Mouse (Mus musculus) v-Abl transformed pro-B cells (cell line): ENCODE results near the gene Ripply3.

ENCODE experiments used
- in situ Hi-C, 2 experiments: fragments of 400-800 bp; cut with MboI; formaldehyde crosslinking; loops; one replicate each; pipeline ENCODE4 v1.15.1; 2025; ENCODE audit not compliant: unreplicated experiment in 2 of 2

Gene Ripply3

GRCm38 (mm10) chr16:94354450-94354849 is 26.2 kb downstream of the Ripply3 start:
- in situ Hi-C loops = no loop called here

- in situ Hi-C loops = loop anchor here in 1 of 2 experiments (5.0 kb wide), 1 partner anchor 44 kb away; the partner anchor contains the start of gene Hlcs
Observed at GRCm38 (mm10) chr16:94356046-94356445, 27.8 kb downstream of the Ripply3 start.

- in situ Hi-C loops = loop anchor here in 1 of 2 experiments (5.0 kb wide), 1 partner anchor 45 kb away; the partner anchor contains the start of gene Hlcs
Observed at GRCm38 (mm10) chr16:94356776-94357494, 28.7 kb downstream of the Ripply3 start.

- in situ Hi-C loops = loop anchor here in 1 of 2 experiments (5.0 kb wide), 1 partner anchor 46 kb away; the partner anchor contains the start of gene Hlcs
Observed at GRCm38 (mm10) chr16:94358091-94358490, 29.9 kb downstream of the Ripply3 start.

GRCm38 (mm10) chr16:94360578-94361350 is 32.5 kb downstream of the Ripply3 start:
- in situ Hi-C loops = loop anchor here in 1 of 2 experiments (10.0 kb wide), 1 partner anchor 46 kb away; the partner anchor contains the start of gene Hlcs

GRCm38 (mm10) chr16:94362174-94362873 is 34.1 kb downstream of the Ripply3 start:
- in situ Hi-C loops = loop anchor here in 1 of 2 experiments (10.0 kb wide), 1 partner anchor 48 kb away; the partner anchor contains the start of gene Hlcs

GRCm38 (mm10) chr16:94363814-94364213 is 35.6 kb downstream of the Ripply3 start:
- in situ Hi-C loops = loop anchor here in 1 of 2 experiments (10.0 kb wide), 1 partner anchor 49 kb away; the partner anchor contains the start of gene Hlcs

GRCm38 (mm10) chr16:94365435-94365834 is 37.2 kb downstream of the Ripply3 start:
- in situ Hi-C loops = loop anchor here in 1 of 2 experiments (10.0 kb wide), 1 partner anchor 51 kb away; the partner anchor contains the start of gene Hlcs

GRCm38 (mm10) chr16:94369596-94370172 is 41.5 kb downstream of the Ripply3 start:
- in situ Hi-C loops = loop anchor here in 1 of 2 experiments (10.0 kb wide), 1 partner anchor 55 kb away; the partner anchor contains the start of gene Hlcs

- in situ Hi-C loops = no loop called here
Observed at GRCm38 (mm10) chr16:94370173-94370914, 42.1 kb downstream of the Ripply3 start, which contains the start of gene Ttc3. TSS of gene Ttc3 (plus strand) at chr16:94370618.

GRCm38 (mm10) chr16:94370915-94371300 is 42.7 kb downstream of the Ripply3 start:
- in situ Hi-C loops = no loop called here

GRCm38 (mm10) chr16:94371301-94371931 is 43.2 kb downstream of the Ripply3 start, which contains the start of gene Pigp:
TSS of gene Pigp (minus strand) at chr16:94371842.
- in situ Hi-C loops = no loop called here

GRCm38 (mm10) chr16:94379386-94379785 is 51.2 kb downstream of the Ripply3 start:
- in situ Hi-C loops = no loop called here

GRCm38 (mm10) chr16:94383277-94383676 is 55.1 kb downstream of the Ripply3 start:
- in situ Hi-C loops = no loop called here
